Mouse (Mus musculus): Measurements from ENCODE around the gene Dab2ip. TPM values are rescaled to one million over a fixed set of nuclear protein-coding genes. Genes with fewer than 3 reads are reported as not detected.

Gene Dab2ip
- polyA plus RNA-seq, 1 experiment from 2014 or later, result 27.0 TPM

- H3K4me1 ChIP-seq (ENCODE audit: control insufficient read depth, insufficient read depth, low read length), result no peaks in the 10 kb centered on the region
- ATAC-seq, result no peak
- H3K9me3 ChIP-seq (ENCODE audit: control insufficient read depth, low read length), result no peaks in the 10 kb centered on the region
- 92% methylated on average over 5 of the region's 5 CpGs for WGBS
- no peak overlapping the region for H3K27ac ChIP-seq (ENCODE audit: low read length)
- H3K4me2 ChIP-seq (ENCODE audit: low read depth, low read length), result no peak overlapping the region
- H3K4me3 ChIP-seq (ENCODE audit: low read length), result no peak overlapping the region
- no peak overlapping the region for H3K9ac ChIP-seq (ENCODE audit: low read depth, low read length)
- peaks cover 38% of the 10 kb centered on the region for H3K36me3 ChIP-seq (ENCODE audit: control insufficient read depth, insufficient read depth, low read length)
- no peaks in the 10 kb centered on the region for H3K27me3 ChIP-seq (replicated peaks; ENCODE audit: control insufficient read depth, insufficient read depth, low read length)
These were observed 154.5 kb downstream of the Dab2ip start for GRCm38 (mm10) chr2:35712611-35713010.

DNA sequence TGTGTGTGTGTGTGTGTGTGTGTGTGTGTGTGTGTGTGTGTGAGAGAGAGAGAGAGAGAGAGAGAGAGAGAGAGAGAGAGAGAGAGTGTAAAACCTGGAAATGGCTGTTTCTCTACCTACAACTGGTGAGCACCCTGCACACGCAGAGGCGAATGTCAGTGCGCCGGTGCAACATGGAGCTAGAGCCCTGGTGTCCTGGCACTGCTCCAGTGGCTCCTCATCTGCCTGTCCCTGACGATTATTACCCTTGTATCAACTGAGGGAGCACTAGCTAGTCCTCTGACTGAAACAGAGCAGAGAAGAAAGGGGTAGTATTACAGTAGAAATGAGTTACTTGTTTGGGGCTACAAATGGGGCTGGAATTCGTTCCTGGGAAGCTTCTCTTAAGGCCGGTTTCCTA, 155.4 kb downstream of the Dab2ip start:
- no peak for ATAC-seq
- 76% methylated on average over 7 of the region's 7 CpGs for WGBS
- H3K4me3 ChIP-seq (ENCODE audit: low read length), result no peak overlapping the region

DNA sequence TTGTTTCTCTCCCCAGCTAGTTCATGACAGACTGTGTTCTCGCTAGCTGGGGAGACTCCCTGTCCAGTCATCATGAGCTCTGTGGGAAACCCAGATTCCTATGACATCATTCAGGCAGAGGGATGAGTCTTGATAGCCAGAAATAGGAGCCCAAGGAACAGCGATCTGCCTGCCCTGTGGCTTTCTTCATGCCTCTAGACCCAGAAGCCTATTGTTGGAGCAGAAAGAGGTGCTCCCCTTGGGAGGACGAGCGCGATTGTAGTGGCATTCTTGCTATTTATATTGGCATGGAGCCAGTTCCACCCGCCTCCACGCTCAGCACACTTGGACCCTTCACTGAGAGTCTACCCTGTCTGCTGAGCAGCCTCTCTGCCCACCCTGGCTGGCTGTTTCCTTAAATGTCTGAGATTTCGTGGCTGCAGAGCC, 156.7 kb downstream of the Dab2ip start:
- ATAC-seq, result peak; percentile 15; the same call in 1 of the 2 replicates
- no peak overlapping the region for H3K9ac ChIP-seq (ENCODE audit: low read depth, low read length)
- H3K36me3 ChIP-seq (ENCODE audit: control insufficient read depth, insufficient read depth, low read length), result peaks cover 40% of the 10 kb centered on the region
- H3K27me3 ChIP-seq (replicated peaks; ENCODE audit: control insufficient read depth, insufficient read depth, low read length), result no peaks in the 10 kb centered on the region
- no peak overlapping the region for H3K4me2 ChIP-seq (ENCODE audit: low read depth, low read length)
- H3K4me3 ChIP-seq (ENCODE audit: low read length), result no peak overlapping the region
- no peak overlapping the region for H3K27ac ChIP-seq (ENCODE audit: low read length)
- H3K9me3 ChIP-seq (ENCODE audit: control insufficient read depth, low read length), result no peaks in the 10 kb centered on the region
- 50% methylated on average over 8 of the region's 8 CpGs for WGBS
- no peaks in the 10 kb centered on the region for H3K4me1 ChIP-seq (ENCODE audit: control insufficient read depth, insufficient read depth, low read length)

More for the DNA sequence above, 155.4 kb downstream of the Dab2ip start:
- Histone ChIP-seq H3K36me3 (ENCODE audit: control insufficient read depth, insufficient read depth, low read length) (peaks cover 41% of the 10 kb centered on the region), H3K27ac (ENCODE audit: low read length) (no peak overlapping the region), H3K4me1 (ENCODE audit: control insufficient read depth, insufficient read depth, low read length) (no peaks in the 10 kb centered on the region), H3K9me3 (ENCODE audit: control insufficient read depth, low read length) (no peaks in the 10 kb centered on the region), H3K4me2 (ENCODE audit: low read depth, low read length) (no peak overlapping the region), H3K27me3 (replicated peaks; ENCODE audit: control insufficient read depth, insufficient read depth, low read length) (no peaks in the 10 kb centered on the region), H3K9ac (ENCODE audit: low read depth, low read length) (no peak overlapping the region)

- H3K4me2 ChIP-seq (ENCODE audit: low read depth, low read length), result no peak overlapping the region
- H3K4me1 ChIP-seq (ENCODE audit: control insufficient read depth, insufficient read depth, low read length), result no peaks in the 10 kb centered on the region
- no peak overlapping the region for H3K4me3 ChIP-seq (ENCODE audit: low read length)
- no peak overlapping the region for H3K27ac ChIP-seq (ENCODE audit: low read length)
- ATAC-seq, result no peak
- 89% methylated on average over 3 of the region's 3 CpGs for WGBS
- H3K9ac ChIP-seq (ENCODE audit: low read depth, low read length), result no peak overlapping the region
- H3K36me3 ChIP-seq (ENCODE audit: control insufficient read depth, insufficient read depth, low read length), result peaks cover 38% of the 10 kb centered on the region
- H3K9me3 ChIP-seq (ENCODE audit: control insufficient read depth, low read length), result no peaks in the 10 kb centered on the region
- no peaks in the 10 kb centered on the region for H3K27me3 ChIP-seq (replicated peaks; ENCODE audit: control insufficient read depth, insufficient read depth, low read length)
These were observed 157.4 kb downstream of the Dab2ip start for GRCm38 (mm10) chr2:35715485-35715884.

DNA sequence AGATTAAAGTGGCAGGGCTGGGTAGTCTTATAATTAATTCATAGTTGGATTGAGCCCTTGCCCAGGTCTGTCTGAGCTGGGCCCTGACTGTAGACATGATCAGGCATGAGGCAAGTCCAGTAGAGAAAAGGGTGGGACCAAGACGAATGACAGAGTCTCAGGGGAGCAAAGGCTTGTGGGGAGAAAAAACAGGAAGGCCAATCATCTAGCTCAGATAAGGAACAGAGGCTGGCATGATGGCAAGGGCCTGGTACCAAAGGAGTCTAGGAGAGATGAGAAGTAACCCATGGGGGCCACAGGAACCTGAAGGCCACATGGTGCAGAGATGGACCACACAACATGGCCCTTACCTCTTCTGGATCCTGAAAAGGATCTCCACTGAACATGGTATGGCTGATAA, 158.1 kb downstream of the Dab2ip start:
- no peaks in the 10 kb centered on the region for H3K27me3 ChIP-seq (replicated peaks; ENCODE audit: control insufficient read depth, insufficient read depth, low read length)
- ATAC-seq, result no peak
- H3K36me3 ChIP-seq (ENCODE audit: control insufficient read depth, insufficient read depth, low read length), result peaks cover 36% of the 10 kb centered on the region
- H3K9ac ChIP-seq (ENCODE audit: low read depth, low read length), result no peak overlapping the region
- H3K9me3 ChIP-seq (ENCODE audit: control insufficient read depth, low read length), result no peaks in the 10 kb centered on the region
- H3K27ac ChIP-seq (ENCODE audit: low read length), result no peak overlapping the region
- no peaks in the 10 kb centered on the region for H3K4me1 ChIP-seq (ENCODE audit: control insufficient read depth, insufficient read depth, low read length)
- H3K4me2 ChIP-seq (ENCODE audit: low read depth, low read length), result no peak overlapping the region
- 92% methylated on average over 1 of the region's 1 CpGs for WGBS
- no peak overlapping the region for H3K4me3 ChIP-seq (ENCODE audit: low read length)

DNA sequence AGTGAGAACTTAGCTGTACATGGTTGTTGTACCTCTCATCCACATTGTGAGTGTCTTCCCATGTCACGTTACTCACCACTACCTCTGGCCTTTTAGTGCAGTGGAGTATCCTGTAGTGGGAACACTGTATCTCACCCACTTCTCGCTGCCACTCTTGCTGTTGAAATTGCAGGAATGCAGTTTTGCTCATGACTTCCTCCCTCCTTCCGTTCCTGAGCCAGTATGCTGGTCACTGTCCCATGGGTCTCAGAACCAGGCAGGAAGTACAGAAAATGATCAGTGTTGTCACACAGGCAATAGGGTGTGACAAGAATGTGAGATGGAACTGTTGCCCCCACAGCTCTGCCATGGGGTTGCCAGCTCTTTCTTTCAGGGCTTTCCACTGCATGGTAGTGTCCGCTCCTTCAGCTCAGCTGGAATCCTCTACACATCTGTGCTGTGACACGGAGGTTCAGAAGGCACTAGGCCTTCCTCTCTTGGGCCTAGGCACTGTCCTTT, 160.0 kb downstream of the Dab2ip start:
- Histone ChIP-seq H3K4me3 (ENCODE audit: low read length) (no peak overlapping the region), H3K27me3 (replicated peaks; ENCODE audit: control insufficient read depth, insufficient read depth, low read length) (no peaks in the 10 kb centered on the region), H3K27ac (ENCODE audit: low read length) (no peak overlapping the region), H3K9me3 (ENCODE audit: control insufficient read depth, low read length) (no peaks in the 10 kb centered on the region), H3K4me1 (ENCODE audit: control insufficient read depth, insufficient read depth, low read length) (no peaks in the 10 kb centered on the region), H3K4me2 (ENCODE audit: low read depth, low read length) (no peak overlapping the region), H3K36me3 (ENCODE audit: control insufficient read depth, insufficient read depth, low read length) (peaks cover 45% of the 10 kb centered on the region), H3K9ac (ENCODE audit: low read depth, low read length) (no peak overlapping the region)
- WGBS, result 91% methylated on average over 5 of the region's 5 CpGs
- no peak for ATAC-seq

DNA sequence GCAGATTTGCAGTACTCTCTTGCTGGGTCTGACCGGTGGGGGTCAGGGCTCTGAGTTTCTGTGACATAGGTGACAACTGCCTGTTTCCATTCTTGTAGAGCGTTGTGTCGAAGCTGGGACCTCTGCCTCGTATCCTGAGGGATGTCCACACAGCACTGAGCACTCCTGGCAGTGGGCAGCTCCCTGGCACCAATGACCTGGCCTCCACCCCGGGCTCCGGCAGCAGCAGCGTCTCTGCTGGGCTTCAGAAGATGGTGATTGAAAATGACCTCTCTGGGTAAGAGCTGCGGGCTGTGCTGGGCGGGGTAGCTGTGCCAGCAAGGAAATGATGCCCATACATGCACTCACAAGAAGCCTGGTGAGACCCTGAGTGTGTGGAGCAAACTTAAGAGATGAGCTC, 160.6 kb downstream of the Dab2ip start:
- 92% methylated on average over 9 of the region's 9 CpGs for WGBS
- Histone ChIP-seq H3K4me2 (ENCODE audit: low read depth, low read length) (no peak overlapping the region), H3K9ac (ENCODE audit: low read depth, low read length) (no peak overlapping the region), H3K4me1 (ENCODE audit: control insufficient read depth, insufficient read depth, low read length) (no peaks in the 10 kb centered on the region), H3K9me3 (ENCODE audit: control insufficient read depth, low read length) (no peaks in the 10 kb centered on the region), H3K27ac (ENCODE audit: low read length) (no peak overlapping the region), H3K4me3 (ENCODE audit: low read length) (no peak overlapping the region), H3K27me3 (replicated peaks; ENCODE audit: control insufficient read depth, insufficient read depth, low read length) (no peaks in the 10 kb centered on the region), H3K36me3 (ENCODE audit: control insufficient read depth, insufficient read depth, low read length) (peaks cover 48% of the 10 kb centered on the region)
- no peak for ATAC-seq

DNA sequence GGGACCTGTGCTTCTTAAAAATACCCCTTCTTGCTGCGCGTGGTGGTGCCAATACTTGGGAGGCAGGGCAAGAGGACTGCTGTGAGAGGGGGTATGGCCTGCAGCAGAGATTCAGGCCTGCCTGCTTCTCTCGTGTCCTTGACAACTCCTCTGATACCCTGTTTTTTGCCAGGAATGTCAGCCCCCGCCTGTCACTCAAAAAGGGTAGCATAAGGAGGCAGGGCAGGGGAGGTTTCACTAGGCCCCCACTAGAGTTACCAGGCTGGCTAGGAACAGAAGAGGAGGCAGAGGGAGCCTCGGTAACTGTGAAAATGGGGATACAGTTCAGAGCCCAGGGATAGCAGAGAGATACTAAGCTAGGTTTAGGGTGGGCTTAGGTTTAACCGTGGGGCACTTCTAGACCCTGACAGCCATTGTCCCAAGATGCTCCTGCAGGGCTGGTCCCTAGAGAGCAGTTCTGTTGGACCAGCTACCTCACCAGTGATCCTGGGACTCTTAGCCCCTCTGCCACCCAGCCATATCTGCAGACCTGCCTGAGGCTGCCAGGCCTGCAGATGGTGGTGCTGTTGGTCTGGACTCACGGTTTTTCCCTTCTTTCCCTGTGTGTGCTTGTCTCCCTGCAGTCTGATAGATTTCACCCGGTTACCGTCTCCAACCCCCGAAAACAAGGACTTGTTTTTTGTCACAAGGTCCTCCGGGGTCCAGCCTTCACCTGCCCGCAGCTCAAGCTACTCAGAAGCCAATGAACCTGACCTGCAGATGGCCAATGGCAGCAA, 161.4 kb downstream of the Dab2ip start:
- Histone ChIP-seq H3K9ac (ENCODE audit: low read depth, low read length) (no peak overlapping the region), H3K36me3 (ENCODE audit: control insufficient read depth, insufficient read depth, low read length) (peaks cover 50% of the 10 kb centered on the region), H3K4me2 (ENCODE audit: low read depth, low read length) (no peak overlapping the region), H3K4me1 (ENCODE audit: control insufficient read depth, insufficient read depth, low read length) (no peaks in the 10 kb centered on the region), H3K9me3 (ENCODE audit: control insufficient read depth, low read length) (no peaks in the 10 kb centered on the region), H3K27me3 (replicated peaks; ENCODE audit: control insufficient read depth, insufficient read depth, low read length) (no peaks in the 10 kb centered on the region), H3K4me3 (ENCODE audit: low read length) (no peak overlapping the region), H3K27ac (ENCODE audit: low read length) (no peak overlapping the region)
- WGBS, result 87% methylated on average over 12 of the region's 12 CpGs
- no peak for ATAC-seq

GRCm38 (mm10) chr2:35720104-35720503, 162.0 kb downstream of the Dab2ip start:
- Histone ChIP-seq H3K4me1 (ENCODE audit: control insufficient read depth, insufficient read depth, low read length) (no peaks in the 10 kb centered on the region), H3K4me3 (ENCODE audit: low read length) (no peak overlapping the region), H3K36me3 (ENCODE audit: control insufficient read depth, insufficient read depth, low read length) (peaks cover 50% of the 10 kb centered on the region), H3K4me2 (ENCODE audit: low read depth, low read length) (no peak overlapping the region), H3K27me3 (replicated peaks; ENCODE audit: control insufficient read depth, insufficient read depth, low read length) (no peaks in the 10 kb centered on the region), H3K9ac (ENCODE audit: low read depth, low read length) (no peak overlapping the region), H3K9me3 (ENCODE audit: control insufficient read depth, low read length) (no peaks in the 10 kb centered on the region), H3K27ac (ENCODE audit: low read length) (no peak overlapping the region)
- WGBS, result 90% methylated on average over 12 of the region's 12 CpGs
- no peak for ATAC-seq
